In genomic region chr4:114410958-114411661, GRCm38 (mm10) we compare ENCODE assay signal across 10 mouse cellular contexts. TPM values are rescaled to one million over a fixed set of nuclear protein-coding genes. Genes with fewer than 3 reads are reported as not detected.
DNase-seq lines count a peak whose midpoint lies in the region; ATAC-seq lines count a peak whose summit lies in the region.
"Had no signal": no experiment of that assay in that cellular context is flagged by ENCODE, and none has a peak within 500 bp of the region (broad histone marks: within the 10 kb centered on the region; RNA-seq: fewer than 3 reads in every experiment).

No protein-coding gene starts in this region.

- H3K9me3 ChIP-seq in hindbrain, embryonic 11.5 days (ENCODE audit: control insufficient read depth, low read length), result no peaks in the 10 kb centered on the region
- H3K9me3 ChIP-seq in hindbrain, embryonic 16.5 days (ENCODE audit: control insufficient read depth, low read length), result no peaks in the 10 kb centered on the region
- no peaks in the 10 kb centered on the region for H3K9me3 ChIP-seq in midbrain, embryonic 11.5 days (ENCODE audit: control insufficient read depth, low read length)
- no peaks in the 10 kb centered on the region for H3K9me3 ChIP-seq in midbrain, embryonic 16.5 days (replicated peaks; ENCODE audit: control insufficient read depth, low read length, poor library complexity, severe bottlenecking)
- no peaks in the 10 kb centered on the region for H3K9me3 ChIP-seq in liver, embryonic 12.5 days (replicated peaks)

- H3K27me3 ChIP-seq in hindbrain, embryonic 11.5 days (ENCODE audit: control insufficient read depth, insufficient read depth, low read length), result peaks cover 7% of the 10 kb centered on the region
- peaks cover 22% of the 10 kb centered on the region for H3K27me3 ChIP-seq in hindbrain, embryonic 16.5 days (replicated peaks; ENCODE audit: control insufficient read depth, insufficient read depth, low read length)
- peaks cover 6% of the 10 kb centered on the region for H3K27me3 ChIP-seq in midbrain, embryonic 11.5 days (ENCODE audit: control insufficient read depth, insufficient read depth, low read length)
- peaks cover 22% of the 10 kb centered on the region for H3K27me3 ChIP-seq in midbrain, embryonic 16.5 days (ENCODE audit: control insufficient read depth, insufficient read depth, low read depth, low read length)
- H3K27me3 ChIP-seq in liver, embryonic 12.5 days (replicated peaks), result peaks cover 50% of the 10 kb centered on the region

- H3K36me3 ChIP-seq in hindbrain, embryonic 11.5 days (ENCODE audit: control insufficient read depth, insufficient read depth, low read length), result no peaks in the 10 kb centered on the region
- no peaks in the 10 kb centered on the region for H3K36me3 ChIP-seq in hindbrain, embryonic 16.5 days (ENCODE audit: control insufficient read depth, insufficient read depth, low read length)
- no peaks in the 10 kb centered on the region for H3K36me3 ChIP-seq in midbrain, embryonic 11.5 days (ENCODE audit: control insufficient read depth, insufficient read depth, low read length)
- no peaks in the 10 kb centered on the region for H3K36me3 ChIP-seq in midbrain, embryonic 16.5 days (ENCODE audit: control insufficient read depth, insufficient read depth, low read length)
- no peaks in the 10 kb centered on the region for H3K36me3 ChIP-seq in liver, embryonic 12.5 days
- H3K36me3 ChIP-seq: G1E had no signal

- H3K4me3 ChIP-seq in hindbrain, embryonic 11.5 days (ENCODE audit: low read depth, low read length), result no peak overlapping the region
- H3K4me3 ChIP-seq in hindbrain, embryonic 16.5 days (ENCODE audit: low read length), result no peak overlapping the region
- no peak overlapping the region for H3K4me3 ChIP-seq in midbrain, embryonic 11.5 days (ENCODE audit: low read depth, low read length)
- no peak overlapping the region for H3K4me3 ChIP-seq in midbrain, embryonic 16.5 days (ENCODE audit: low read depth, low read length)
- H3K4me3 ChIP-seq in liver, embryonic 12.5 days, result no peak overlapping the region

- no peak for ATAC-seq in hindbrain, embryonic 11.5 days (ENCODE audit: low FRiP score)
- ATAC-seq in hindbrain, embryonic 16.5 days, result no peak
- ATAC-seq in midbrain, embryonic 11.5 days (ENCODE audit: low FRiP score), result no peak
- no peak for ATAC-seq in midbrain, embryonic 16.5 days
- no peak for ATAC-seq in liver, embryonic 12.5 days

- H3K4me2 ChIP-seq in hindbrain, embryonic 11.5 days (replicated peaks; ENCODE audit: low read depth, low read length), result peak overlapping the region; percentile 14
- no peak overlapping the region; the same call in 1 of the 2 replicates for H3K4me2 ChIP-seq in hindbrain, embryonic 16.5 days (ENCODE audit: low read length)
- H3K4me2 ChIP-seq in midbrain, embryonic 11.5 days, result peak overlapping the region; percentile 31
- H3K4me2 ChIP-seq in midbrain, embryonic 16.5 days (ENCODE audit: low read length), result no peak overlapping the region
- no peak overlapping the region for H3K4me2 ChIP-seq in liver, embryonic 12.5 days

- no peak overlapping the region for H3K27ac ChIP-seq in hindbrain, embryonic 11.5 days (ENCODE audit: low read depth, low read length)
- H3K27ac ChIP-seq in hindbrain, embryonic 16.5 days (ENCODE audit: low read depth, low read length), result no peak overlapping the region
- H3K27ac ChIP-seq in midbrain, embryonic 11.5 days (ENCODE audit: low read depth, low read length), result no peak overlapping the region; the same call in 1 of the 2 replicates
- H3K27ac ChIP-seq in midbrain, embryonic 16.5 days (ENCODE audit: low read length), result no peak overlapping the region
- no peak overlapping the region for H3K27ac ChIP-seq in liver, embryonic 12.5 days

- peaks cover 12% of the 10 kb centered on the region; the same call in 1 of the 2 replicates for H3K4me1 ChIP-seq in hindbrain, embryonic 11.5 days (replicated peaks; ENCODE audit: control insufficient read depth, insufficient read depth, low read length)
- peaks cover 10% of the 10 kb centered on the region for H3K4me1 ChIP-seq in hindbrain, embryonic 16.5 days (ENCODE audit: control insufficient read depth, insufficient read depth, low read depth, low read length)
- peaks cover 23% of the 10 kb centered on the region for H3K4me1 ChIP-seq in midbrain, embryonic 11.5 days (ENCODE audit: control insufficient read depth, insufficient read depth, low read length)
- peaks cover 12% of the 10 kb centered on the region for H3K4me1 ChIP-seq in midbrain, embryonic 16.5 days (ENCODE audit: control insufficient read depth, insufficient read depth, low read length)
- peaks cover 7% of the 10 kb centered on the region; the same call in 1 of the 2 replicates for H3K4me1 ChIP-seq in liver, embryonic 12.5 days

- peak; percentile 20 for DNase-seq in embryo, embryonic 11 days
- no peak for DNase-seq in embryo, embryonic 9.5 days (ENCODE audit: extremely low spot score)
- no peak for DNase-seq in hindbrain, embryonic 11.5 days (ENCODE audit: low spot score)
- DNase-seq in midbrain, embryonic 11.5 days (ENCODE audit: low spot score, missing footprints), result peak; percentile 86
- DNase-seq in thymus, postnatal 14 days, result no peak
- DNase-seq: liver had no signal

- no peak overlapping the region for H3K9ac ChIP-seq in hindbrain, embryonic 11.5 days (ENCODE audit: low read depth, low read length)
- H3K9ac ChIP-seq in hindbrain, embryonic 16.5 days (ENCODE audit: low read depth, low read length), result no peak overlapping the region
- no peak overlapping the region for H3K9ac ChIP-seq in midbrain, embryonic 11.5 days (ENCODE audit: low read length)
- H3K9ac ChIP-seq in midbrain, embryonic 16.5 days (ENCODE audit: low read depth, low read length), result no peak overlapping the region
- no peak overlapping the region for H3K9ac ChIP-seq in liver, embryonic 12.5 days

- WGBS in hindbrain, embryonic 11.5 days, result 50% methylated on average over 9 of the region's 9 CpGs
- 45% methylated on average over 9 of the region's 9 CpGs for WGBS in hindbrain, embryonic 16.5 days
- WGBS in midbrain, embryonic 11.5 days, result 38% methylated on average over 9 of the region's 9 CpGs
- WGBS in midbrain, embryonic 16.5 days, result 37% methylated on average over 9 of the region's 9 CpGs
- 45% methylated on average over 9 of the region's 9 CpGs for WGBS in liver, embryonic 12.5 days (ENCODE audit: insufficient replicate concordance)

RNA-seq across cellular contexts. Expression of gene Trabd2b, which starts 4.6 kb away (rescaled TPM):
- polyA plus RNA-seq in hindbrain, embryonic 11.5 days (2014; fragmentation: Nextera tagmentation; extraction: Ambion mirVana), result 1.6 and 2.0 TPM in 2 replicates
- 0.50 and 0.85 TPM in 2 replicates for polyA plus RNA-seq in hindbrain, embryonic 16.5 days (2015; fragmentation: Nextera tagmentation; extraction: Ambion mirVana)
- 2.1 and 2.2 TPM in 2 replicates for polyA plus RNA-seq in midbrain, embryonic 11.5 days (2014; fragmentation: Nextera tagmentation; extraction: Ambion mirVana)
- 0.32 and 0.58 TPM in 2 replicates for polyA plus RNA-seq in midbrain, embryonic 16.5 days (2015; fragmentation: Nextera tagmentation; extraction: Ambion mirVana)
- 0.38 and 0.65 TPM in 2 replicates for polyA plus RNA-seq in liver, embryonic 12.5 days (2016; fragmentation: Nextera tagmentation; extraction: Ambion mirVana)
- polyA plus RNA-seq: G1E had no signal

Comparison
In these comparisons a context has a peak if more than half of its experiments do, and no peak if none do; other contexts are left out.
1. DNase-seq: peak in embryo, embryonic 11 days (single experiment) and midbrain, embryonic 11.5 days (single experiment); none in embryo, embryonic 9.5 days (single experiment), hindbrain, embryonic 11.5 days (single experiment) and thymus, postnatal 14 days (single experiment).
2. H3K4me2 ChIP-seq: peak in hindbrain, embryonic 11.5 days (single experiment) and midbrain, embryonic 11.5 days (single experiment); none in hindbrain, embryonic 16.5 days (single experiment), midbrain, embryonic 16.5 days (single experiment) and liver, embryonic 12.5 days (single experiment).